Mouse (Mus musculus): Measurements from ENCODE around the gene F2rl1.

DNA sequence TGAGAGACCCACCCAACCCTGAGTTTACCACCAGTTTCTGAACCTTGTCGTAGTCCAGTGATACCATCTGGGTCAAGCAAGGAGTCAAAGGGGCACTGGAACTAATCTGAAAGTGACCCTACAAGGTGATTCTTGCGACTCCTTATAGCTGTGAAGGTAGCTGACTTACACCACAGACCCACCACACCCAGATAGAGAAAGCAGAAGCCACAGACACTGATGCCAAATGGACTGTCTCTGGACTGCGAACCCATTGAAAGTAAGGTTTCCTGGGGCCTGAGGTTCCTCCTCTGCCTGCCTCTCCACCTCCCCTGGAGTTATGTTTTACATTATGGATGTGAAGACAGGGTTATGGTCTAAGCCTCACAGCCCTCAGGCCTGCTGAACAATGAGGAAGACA lies 28.4 kb downstream of the F2rl1 start:
- TF ChIP-seq CTCF (IDR thresholded peaks at IDR 0.05; ENCODE audit: control insufficient read depth, insufficient read depth, insufficient replicate concordance, low read depth, low read length) (no peak), POLR2A (IDR thresholded peaks at IDR 0.05; ENCODE audit: control insufficient read depth, low read depth, low read length) (no peak)

All from testis, adult 2 months (tissue).